Mouse (Mus musculus) MEL (cell line): ENCODE measurements at regions not wholly inside any gene's neighbourhood (a gene's known extent, or its start where the extent isn't known, plus 50 kb on each side); places are given as distances from the start of the nearest gene placed in this dataset.

Source experiments
- DNase-seq: peaks from one replicate; pipeline ENCODE4 v3.0.0; 2011; ENCODE audit warnings: low read depth, low spot score
- H3K27ac ChIP-seq: 2 replicates; pipeline ENCODE4 v1.5.1; 2012; ENCODE audit warnings: low read depth, mild to moderate bottlenecking, control low read depth, low read length, moderate library complexity; ENCODE audit not compliant: control insufficient read depth
- H3K27me3 ChIP-seq, 2 experiments: fragments of 150-350 bp in 1 of 2; sonication (generic) in 1 of 2; 2 replicates each; pipeline ENCODE4 v1.6.1; 2012; ENCODE audit warnings: low read length in 2 of 2, mild to moderate bottlenecking in 2 of 2, improper control_type of control experiment in 1 of 2, moderate library complexity in 1 of 2; ENCODE audit not compliant: insufficient read depth in 2 of 2, control insufficient read depth in 1 of 2
- H3K36me3 ChIP-seq, 2 experiments: 2 replicates each; pipeline ENCODE4 v1.6.1; 2012 to 2014; ENCODE audit warnings: low read length in 2 of 2, improper control_type of control experiment in 1 of 2, inconsistent platforms in 1 of 2, mild to moderate bottlenecking in 1 of 2; ENCODE audit not compliant: insufficient read depth in 2 of 2, control insufficient read depth in 1 of 2
- H3K4me1 ChIP-seq, 2 experiments: fragments of 150-350 bp in 1 of 2; sonication (generic) in 1 of 2; 2 replicates each; pipeline ENCODE4 v1.6.1; 2012; ENCODE audit warnings: low read length in 2 of 2, improper control_type of control experiment in 1 of 2, mild to moderate bottlenecking in 1 of 2; ENCODE audit not compliant: insufficient read depth in 2 of 2, control insufficient read depth in 1 of 2
- H3K4me3 ChIP-seq, 2 experiments: fragments of 150-350 bp in 1 of 2; sonication (generic) in 1 of 2; 2 replicates each; pipeline ENCODE4 v1.5.1; 2012; ENCODE audit warnings: low read depth in 2 of 2, low read length in 2 of 2, mild to moderate bottlenecking in 2 of 2, moderate library complexity in 2 of 2, control low read depth in 1 of 2, improper control_type of control experiment in 1 of 2; ENCODE audit not compliant: control insufficient read depth in 1 of 2, insufficient read depth in 1 of 2
- H3K79me2 ChIP-seq: 2 replicates; pipeline ENCODE4 v1.6.1; 2012; ENCODE audit warnings: mild to moderate bottlenecking, low read length, moderate library complexity; ENCODE audit not compliant: control insufficient read depth, poor library complexity, insufficient read depth
- H3K9ac ChIP-seq: 2 replicates; pipeline ENCODE4 v1.6.1; 2012; ENCODE audit warnings: low read depth, mild to moderate bottlenecking, control low read depth, low read length, moderate library complexity; ENCODE audit not compliant: control insufficient read depth, poor library complexity, severe bottlenecking
- H3K9me3 ChIP-seq: fragments of 150-350 bp; sonication (generic); replicated peaks from 2 replicates; pipeline ENCODE4 v1.6.1; 2012; ENCODE audit warnings: mild to moderate bottlenecking, low read length, improper control_type of control experiment, moderate library complexity; ENCODE audit not compliant: insufficient read depth
- BHLHE40 ChIP-seq: IDR thresholded peaks from 2 replicates; pipeline ENCODE4 v1.6.1; 2012; ENCODE audit warnings: low read depth, mild to moderate bottlenecking, inconsistent platforms, low read length, improper control_type of control experiment, borderline replicate concordance
- CHD1 ChIP-seq: IDR thresholded peaks from 2 replicates; pipeline ENCODE4 v1.6.1; 2012; ENCODE audit warnings: low read depth, mild to moderate bottlenecking, inconsistent platforms, low read length, improper control_type of control experiment
- CHD2 ChIP-seq: IDR thresholded peaks from 2 replicates; pipeline ENCODE4 v1.6.1; 2011; ENCODE audit warnings: low read length, improper control_type of control experiment
- CTCF ChIP-seq, 3 experiments: IDR thresholded peaks in 2 of 3; conservative IDR thresholded peaks in 1 of 3; 2 replicates each; pipeline ENCODE4 v1.5.1; 2011 to 2012; ENCODE audit warnings: low read length in 3 of 3, low read depth in 2 of 3, mild to moderate bottlenecking in 2 of 3, improper control_type of control experiment in 1 of 3, inconsistent platforms in 1 of 3, mixed read lengths in 1 of 3, moderate library complexity in 1 of 3; ENCODE audit not compliant: control insufficient read depth in 1 of 3, insufficient read depth in 1 of 3, poor library complexity in 1 of 3, severe bottlenecking in 1 of 3
- E2F4 ChIP-seq: IDR thresholded peaks from 2 replicates; pipeline ENCODE4 v1.6.1; 2011; ENCODE audit warnings: low read depth, low read length, improper control_type of control experiment, borderline replicate concordance
- ELF1 ChIP-seq: IDR thresholded peaks from 2 replicates; pipeline ENCODE4 v1.6.1; 2014; ENCODE audit warnings: low read depth, mild to moderate bottlenecking, inconsistent platforms, low read length, improper control_type of control experiment, moderate library complexity
- GABPA ChIP-seq: IDR thresholded peaks from 2 replicates; pipeline ENCODE4 v1.6.1; 2012; ENCODE audit warnings: low read depth, mild to moderate bottlenecking, inconsistent platforms, low read length, improper control_type of control experiment, moderate library complexity
- GATA1 ChIP-seq: IDR thresholded peaks from 2 replicates; pipeline ENCODE4 v1.6.1; 2011; ENCODE audit warnings: low read depth, low read length, improper control_type of control experiment
- JUND ChIP-seq: IDR thresholded peaks from 2 replicates; pipeline ENCODE4 v1.6.1; 2011; ENCODE audit warnings: low read depth, mild to moderate bottlenecking, improper control_type of control experiment, low read length
- MAZ ChIP-seq: IDR thresholded peaks from 2 replicates; pipeline ENCODE4 v1.6.1; 2012; ENCODE audit warnings: low read depth, mild to moderate bottlenecking, inconsistent platforms, low read length, improper control_type of control experiment
- MYC ChIP-seq: IDR thresholded peaks from 2 replicates; pipeline ENCODE4 v1.6.1; 2011; ENCODE audit warnings: low read depth, mild to moderate bottlenecking, low read length, improper control_type of control experiment, moderate library complexity
- POLR2A ChIP-seq, 2 experiments: IDR thresholded peaks; 2 replicates each; pipeline ENCODE4 v1.6.1; 2011 to 2012; ENCODE audit warnings: low read length in 2 of 2, mild to moderate bottlenecking in 2 of 2, control low read depth in 1 of 2, improper control_type of control experiment in 1 of 2, low read depth in 1 of 2, moderate library complexity in 1 of 2; ENCODE audit not compliant: control insufficient read depth in 1 of 2, insufficient read depth in 1 of 2, poor library complexity in 1 of 2
- POLR2AphosphoS2 ChIP-seq: IDR thresholded peaks from 2 replicates; pipeline ENCODE4 v1.6.1; 2011; ENCODE audit warnings: low read length, improper control_type of control experiment
- POLR2AphosphoS5 ChIP-seq: IDR thresholded peaks from 2 replicates; pipeline ENCODE4 v1.6.1; 2012; ENCODE audit warnings: low read depth, borderline replicate concordance, mild to moderate bottlenecking, inconsistent platforms, low read length, moderate library complexity, mixed read lengths
- RAD21 ChIP-seq: IDR thresholded peaks from 2 replicates; pipeline ENCODE4 v1.6.1; 2011; ENCODE audit warnings: mild to moderate bottlenecking, low read depth, low read length, improper control_type of control experiment
- RCOR1 ChIP-seq: IDR thresholded peaks from 2 replicates; pipeline ENCODE4 v1.6.1; 2012; ENCODE audit warnings: low read depth, mild to moderate bottlenecking, inconsistent platforms, low read length, improper control_type of control experiment
- SMC3 ChIP-seq: IDR thresholded peaks from 2 replicates; pipeline ENCODE4 v1.6.1; 2011; ENCODE audit warnings: low read depth, low read length, improper control_type of control experiment
- TAL1 ChIP-seq: IDR thresholded peaks from 2 replicates; pipeline ENCODE4 v1.6.1; 2012; ENCODE audit warnings: mild to moderate bottlenecking, inconsistent platforms, low read length, moderate library complexity, mixed read lengths
- TCF12 ChIP-seq: IDR thresholded peaks from 2 replicates; pipeline ENCODE4 v1.6.1; 2014; ENCODE audit warnings: low read depth, mild to moderate bottlenecking, inconsistent platforms, low read length, improper control_type of control experiment, moderate library complexity
- USF2 ChIP-seq, 2 experiments: IDR thresholded peaks; 2 replicates each; pipeline ENCODE4 v1.6.1; 2011 to 2012; ENCODE audit warnings: improper control_type of control experiment in 2 of 2, low read length in 2 of 2, borderline replicate concordance in 1 of 2, inconsistent platforms in 1 of 2, low read depth in 1 of 2, mild to moderate bottlenecking in 1 of 2; ENCODE audit not compliant: insufficient read depth in 1 of 2
- ZKSCAN1 ChIP-seq: IDR thresholded peaks from 2 replicates; pipeline ENCODE4 v1.6.1; 2012; ENCODE audit warnings: low read depth, mild to moderate bottlenecking, inconsistent platforms, low read length, improper control_type of control experiment, moderate library complexity
- ZNF384 ChIP-seq: IDR thresholded peaks from 2 replicates; pipeline ENCODE4 v1.6.1; 2012; ENCODE audit warnings: low read depth, mild to moderate bottlenecking, inconsistent platforms, low read length, improper control_type of control experiment

DNA sequence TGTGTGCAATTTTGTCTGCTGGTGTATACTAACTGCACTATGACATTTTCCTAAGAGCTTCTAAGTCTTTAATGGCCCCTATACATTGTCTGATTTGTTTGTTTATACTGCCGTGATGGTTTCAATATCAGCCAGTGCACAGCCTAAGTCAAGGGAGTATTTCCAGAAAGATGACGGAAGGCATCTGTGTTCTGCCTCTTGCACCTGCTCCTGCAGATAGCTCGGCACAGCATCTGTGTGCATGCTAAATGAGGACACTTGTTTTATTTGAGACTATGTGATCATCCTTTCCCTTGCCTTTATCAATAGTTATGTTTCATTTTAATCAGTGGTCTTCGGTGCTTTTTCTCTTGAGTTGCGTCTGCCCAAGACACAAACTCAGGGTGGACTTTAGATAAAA is 64.6 kb upstream of the Phactr1 start:
- Histone ChIP-seq H3K9me3 (no peaks in the 10 kb centered on the region), H3K27me3 (no peaks in the 10 kb centered on the region), H3K79me2 (no peaks in the 10 kb centered on the region), H3K4me1 (no peaks in the 10 kb centered on the region), H3K4me3 (no peak overlapping the region), H3K27ac (no peak overlapping the region), H3K36me3 (no peaks in the 10 kb centered on the region), H3K9ac (no peak overlapping the region)
- no peak for TF ChIP-seq GABPA
- TF ChIP-seq E2F4, result no peak
- TF ChIP-seq POLR2A (IDR thresholded peaks at IDR 0.05; ENCODE audit: control insufficient read depth in 1 of 2, insufficient read depth in 1 of 2, low read depth in 1 of 2, low read length in 2 of 2, poor library complexity in 1 of 2), result no peak
- TF ChIP-seq RAD21, result no peak
- no peak for TF ChIP-seq POLR2AphosphoS5
- TF ChIP-seq CHD1, result no peak
- no peak for TF ChIP-seq USF2 (IDR thresholded peaks at IDR 0.05; ENCODE audit: borderline replicate concordance in 1 of 2, insufficient read depth in 1 of 2, low read depth in 1 of 2, low read length in 2 of 2)
- no peak for TF ChIP-seq BHLHE40
- TF ChIP-seq ZKSCAN1, result no peak
- no peak for TF ChIP-seq CTCF (IDR thresholded peaks at IDR 0.05 in 2 of 3, conservative IDR thresholded peaks at IDR 0.05 in 1 of 3; ENCODE audit: control insufficient read depth in 1 of 3, insufficient read depth in 1 of 3, low read depth in 2 of 3, low read length in 3 of 3, poor library complexity in 1 of 3, severe bottlenecking in 1 of 3)
- no peak for TF ChIP-seq ZNF384
- TF ChIP-seq RCOR1, result no peak
- TF ChIP-seq GATA1, result no peak
- no peak for TF ChIP-seq TAL1
- no peak for TF ChIP-seq POLR2AphosphoS2
- no peak for DNase-seq

DNA sequence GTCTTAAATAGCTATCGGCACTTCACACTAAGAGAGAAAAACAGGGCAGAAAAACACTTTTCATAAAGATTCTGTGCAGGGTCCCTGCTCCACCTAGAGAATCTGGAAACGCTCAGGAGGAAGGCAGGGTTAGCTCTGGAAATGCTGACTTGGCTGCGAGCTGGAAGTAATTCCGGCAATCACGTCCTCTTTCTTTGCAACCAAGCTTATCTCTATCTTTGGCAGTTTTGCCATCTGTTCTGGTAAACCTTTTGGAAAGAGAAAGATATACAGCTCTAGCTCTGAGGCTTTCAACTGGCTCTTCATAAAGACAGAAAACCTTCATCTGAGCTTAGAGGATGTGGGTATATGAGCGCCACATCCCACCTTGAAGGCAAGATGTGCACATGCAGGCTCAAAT is 63.2 kb upstream of the Phactr1 start:
- TF ChIP-seq E2F4, result no peak
- TF ChIP-seq MAZ, result no peak
- TF ChIP-seq POLR2AphosphoS2, result no peak
- no peak for TF ChIP-seq SMC3
- no peak for TF ChIP-seq TCF12
- no peak for TF ChIP-seq MYC
- no peak for TF ChIP-seq POLR2AphosphoS5
- TF ChIP-seq USF2 (IDR thresholded peaks at IDR 0.05; ENCODE audit: borderline replicate concordance in 1 of 2, insufficient read depth in 1 of 2, low read depth in 1 of 2, low read length in 2 of 2), result no peak
- TF ChIP-seq CHD2, result no peak
- no peak for TF ChIP-seq ELF1
- no peak for TF ChIP-seq JUND
- no peak for TF ChIP-seq RCOR1
- TF ChIP-seq, all 39 proteins: peak for 0
- Histone ChIP-seq H3K9me3 (no peaks in the 10 kb centered on the region), H3K27ac (no peak overlapping the region), H3K36me3 (no peaks in the 10 kb centered on the region), H3K4me3 (no peak overlapping the region), H3K9ac (no peak overlapping the region), H3K27me3 (no peaks in the 10 kb centered on the region), H3K79me2 (no peaks in the 10 kb centered on the region), H3K4me1 (no peaks in the 10 kb centered on the region)
- DNase-seq, result no peak
